Mouse (Mus musculus) left cerebral cortex, postnatal 14 days (tissue): ENCODE results near the gene Mettl24. TPM values are rescaled to one million over a fixed set of nuclear protein-coding genes. Genes with fewer than 3 reads are reported as not detected.
"Not testable (repeated sequence)": the region's sequence is repeated elsewhere in the genome, so short reads cannot be mapped to it uniquely, and the experiment has no call there.

Source experiments
- DNase-seq, 2 experiments: peaks; one replicate each; pipeline ENCODE4 v3.0.0; 2021 to 2022; ENCODE audit warnings: low spot score in 2 of 2, mixed read lengths in 1 of 2
- intact Hi-C: fragments of 180-260 bp; cut with DNase I; formaldehyde crosslinking; loops from one replicate; pipeline ENCODE4 v1.15.1; 2025
- total RNA-seq, 2 experiments: library from RNA; stranded (reverse); gene quantifications; 2 replicates each; pipeline ENCODE4 v1.2.3; 2021

The Mettl24 gene
- total RNA-seq, 2 experiments from 2014 or later, result 1.4 to 2.7 TPM

DNA sequence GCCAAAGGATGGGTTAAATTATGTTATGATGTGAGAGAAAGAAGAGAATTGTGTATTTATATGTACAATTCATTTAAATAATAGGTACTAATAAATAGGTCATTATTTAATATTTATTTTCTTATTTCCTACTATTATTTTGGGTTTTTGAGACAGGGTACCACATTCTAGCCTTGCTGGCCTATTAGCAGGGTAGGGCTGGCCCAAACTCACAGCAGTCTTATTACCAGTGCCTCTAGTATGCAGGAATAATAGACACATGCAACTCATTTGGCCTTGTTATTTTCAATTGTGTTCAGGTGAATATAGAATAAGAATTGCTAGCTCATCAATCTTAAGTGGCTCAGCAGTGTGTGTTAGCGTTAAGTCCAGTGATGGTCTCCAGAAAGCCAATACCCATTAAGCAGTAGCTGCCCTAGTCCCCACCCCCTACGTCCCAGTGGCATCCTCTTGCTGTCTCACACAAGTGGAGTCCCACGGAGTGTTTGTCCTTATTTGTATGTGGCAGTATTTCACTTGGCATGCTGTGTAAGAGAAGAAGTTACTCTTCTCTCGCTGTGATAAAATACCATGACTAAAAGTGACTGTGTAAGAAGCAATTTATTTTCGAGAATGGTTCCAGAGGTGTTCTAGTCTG, 80.1 kb downstream of the Mettl24 start:
- DNase-seq, result no peak
- intact Hi-C loops, result no loop called here

DNA sequence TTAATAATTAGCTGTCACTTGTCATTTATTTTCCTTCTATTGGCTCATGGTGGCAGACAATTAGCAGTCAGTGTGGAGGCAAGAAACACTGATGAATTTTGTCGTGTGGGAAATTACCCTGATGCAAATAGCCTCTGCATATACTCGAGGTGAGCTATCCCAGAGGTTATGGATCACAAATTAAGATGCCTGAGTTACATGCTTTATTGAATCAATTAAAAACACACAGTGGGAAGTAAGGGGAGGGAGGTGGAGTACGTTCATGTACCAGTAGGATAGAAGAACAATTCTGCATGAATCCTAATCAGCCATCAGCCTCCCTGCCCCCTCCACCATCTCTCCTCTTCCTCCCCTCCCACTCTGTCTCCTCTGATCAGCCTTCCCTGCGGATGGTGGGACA, 89.2 kb downstream of the Mettl24 start:
- DNase-seq, result no peak

DNA sequence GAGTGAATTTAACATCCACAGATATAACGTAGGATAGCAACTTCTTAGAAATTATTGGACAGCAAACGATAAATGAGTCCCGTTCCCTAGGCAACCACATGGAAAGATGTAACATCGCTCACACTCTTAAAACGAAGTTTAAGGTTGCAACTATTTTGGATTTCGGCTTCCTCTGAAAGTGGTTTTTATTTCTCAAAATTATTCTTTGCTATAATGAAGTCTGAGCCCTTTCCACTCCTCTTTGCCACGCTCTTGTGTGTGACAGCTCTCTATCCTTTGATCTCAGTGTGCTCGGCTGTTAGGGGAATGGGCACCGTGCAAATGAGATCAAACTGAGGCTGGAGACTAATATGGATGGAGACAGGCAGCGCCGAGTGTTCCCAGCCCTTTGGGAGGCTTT, 92.1 kb downstream of the Mettl24 start:
- intact Hi-C loops, result no loop called here
- no peak for DNase-seq

More for the DNA sequence above, 89.2 kb downstream of the Mettl24 start:
- intact Hi-C loops, result no loop called here

DNA sequence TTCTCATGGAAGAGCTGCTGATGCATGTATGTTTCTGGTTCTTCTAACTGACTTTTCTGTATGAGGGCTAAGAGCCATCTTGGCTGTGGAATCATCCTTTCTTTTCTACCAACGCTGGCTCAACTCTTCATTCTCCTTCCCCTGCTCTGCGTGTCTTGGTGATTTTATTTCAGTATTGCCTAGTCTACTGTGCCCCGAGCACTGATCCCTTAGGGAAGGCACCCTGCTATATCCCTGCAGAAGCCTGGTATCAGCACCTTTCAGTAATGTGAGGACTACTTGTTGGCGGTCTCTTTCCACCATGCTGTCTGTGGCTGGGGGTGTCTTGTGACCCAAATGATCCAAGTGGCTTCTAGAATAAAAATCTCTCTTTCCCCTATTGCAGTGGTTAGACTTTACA, 92.6 kb downstream of the Mettl24 start:
- intact Hi-C loops, result no loop called here
- no peak for DNase-seq

DNA sequence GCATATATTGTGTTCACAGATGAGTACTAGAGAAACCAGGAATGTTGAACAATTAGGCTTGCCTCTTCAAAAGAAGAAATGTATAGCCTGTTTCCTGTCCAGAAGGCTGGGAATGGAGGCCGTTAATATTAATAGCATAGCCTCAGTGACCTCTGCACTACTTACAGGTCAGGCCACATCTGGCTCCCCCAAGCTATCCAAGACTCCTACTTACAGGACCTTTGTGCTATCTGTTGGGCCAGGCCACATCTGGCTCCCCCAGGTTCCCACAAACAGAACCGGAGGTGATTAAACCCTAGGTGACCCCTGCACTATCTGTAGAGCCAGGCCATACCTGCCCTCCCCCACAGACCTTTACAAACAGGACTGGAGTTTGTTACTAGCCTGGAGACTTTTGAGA, 94.1 kb downstream of the Mettl24 start:
- DNase-seq, result no peak
- intact Hi-C loops, result no loop called here

DNA sequence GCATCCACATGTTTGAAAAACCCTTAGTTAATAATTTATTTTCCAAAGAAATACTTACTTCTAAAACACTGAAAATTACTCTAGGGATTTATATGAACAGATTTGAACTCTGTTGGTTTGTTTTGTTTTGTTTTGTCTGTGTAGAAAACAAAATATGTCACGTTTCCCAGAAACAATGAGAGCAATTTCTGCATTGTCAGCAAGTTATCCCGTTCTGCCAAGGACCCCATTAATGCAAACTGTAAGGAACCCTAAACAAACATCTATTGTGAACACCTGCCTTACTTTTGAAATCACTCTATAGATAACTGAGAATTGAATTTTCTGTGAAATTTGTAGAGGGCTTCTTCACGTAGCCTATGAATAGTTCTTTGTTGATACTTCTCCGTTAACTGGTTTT, 95.4 kb downstream of the Mettl24 start:
- intact Hi-C loops, result no loop called here
- no peak for DNase-seq

DNA sequence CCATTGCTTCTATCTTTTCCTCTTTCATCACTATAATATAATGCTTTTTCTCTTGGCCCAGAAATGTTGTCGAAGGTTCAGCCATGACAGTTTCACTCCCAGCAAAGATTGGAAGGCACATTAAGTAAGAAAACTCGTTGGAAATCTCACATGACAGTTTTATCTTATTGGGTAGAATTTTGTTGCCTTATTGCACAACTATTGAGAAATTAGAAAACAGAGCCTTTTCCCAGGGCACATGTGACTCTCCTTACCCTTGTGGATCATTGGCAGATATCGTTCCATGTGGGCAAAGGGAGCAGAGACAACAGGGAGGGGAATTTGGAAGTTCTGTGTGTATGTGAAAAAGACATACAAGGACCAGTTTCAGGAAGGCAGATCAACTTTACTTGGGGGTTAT, 107.3 kb downstream of the Mettl24 start:
- no peak for DNase-seq
- intact Hi-C loops, result no loop called here

DNA sequence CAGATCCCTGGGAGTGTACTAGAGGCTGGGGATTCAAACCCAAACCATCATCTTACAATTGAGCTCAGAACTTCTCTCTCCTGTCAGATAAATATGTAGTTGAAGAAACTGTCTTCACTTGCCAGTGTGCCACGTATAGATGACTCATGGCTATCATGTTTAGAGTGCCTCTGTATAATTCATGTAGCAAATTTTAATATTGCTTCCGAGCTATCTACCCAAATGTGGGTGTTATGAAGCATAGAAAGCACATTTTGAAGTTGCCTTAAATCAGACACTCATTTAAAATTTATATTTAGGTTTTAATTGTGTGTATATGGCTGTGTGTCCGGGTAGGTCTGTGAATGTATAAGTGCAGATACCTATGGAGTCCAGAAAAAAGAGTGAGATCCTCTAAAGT, 109.0 kb downstream of the Mettl24 start:
- no peak for DNase-seq
- intact Hi-C loops, result no loop called here

DNA sequence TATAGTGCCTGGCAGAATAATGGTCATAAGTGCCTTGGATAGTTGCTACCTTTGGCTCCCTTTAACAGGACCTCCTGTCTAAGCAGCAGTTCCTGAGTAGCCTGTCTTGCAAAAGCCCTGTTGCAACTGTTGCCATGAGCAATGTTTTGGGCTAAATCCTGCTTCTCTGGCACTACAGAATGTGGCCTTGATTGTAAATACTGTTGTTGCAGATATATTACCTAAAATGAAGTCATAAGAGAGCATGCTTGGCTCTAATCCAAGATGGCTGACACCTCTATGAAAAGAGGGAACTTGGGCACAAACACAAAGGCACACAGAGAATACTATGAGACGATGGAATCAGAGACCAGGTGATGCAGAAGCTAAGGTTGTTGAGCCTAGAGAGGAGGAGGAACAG, 122.1 kb downstream of the Mettl24 start:
- no peak for DNase-seq
- intact Hi-C loops, result no loop called here

DNA sequence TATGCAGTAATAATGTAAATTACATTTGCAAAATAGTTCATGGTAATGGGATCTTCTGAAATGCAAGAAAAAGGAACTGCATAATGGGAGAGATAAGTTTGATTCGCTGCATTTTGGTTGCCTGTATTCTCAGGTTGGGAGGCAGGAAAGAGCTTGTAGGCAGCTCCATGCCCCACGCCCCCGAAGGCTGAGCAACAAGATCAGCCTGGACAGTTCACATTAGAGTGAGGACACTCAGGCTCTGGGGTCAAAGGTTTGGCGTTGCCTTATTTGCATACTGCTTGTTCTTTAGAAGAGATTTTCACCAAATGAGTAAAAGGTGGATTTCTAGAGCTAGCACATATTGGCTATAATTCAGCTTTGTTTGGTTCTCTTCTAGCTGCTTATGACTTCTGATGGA, 123.1 kb downstream of the Mettl24 start:
- no peak for DNase-seq
- intact Hi-C loops, result no loop called here

DNA sequence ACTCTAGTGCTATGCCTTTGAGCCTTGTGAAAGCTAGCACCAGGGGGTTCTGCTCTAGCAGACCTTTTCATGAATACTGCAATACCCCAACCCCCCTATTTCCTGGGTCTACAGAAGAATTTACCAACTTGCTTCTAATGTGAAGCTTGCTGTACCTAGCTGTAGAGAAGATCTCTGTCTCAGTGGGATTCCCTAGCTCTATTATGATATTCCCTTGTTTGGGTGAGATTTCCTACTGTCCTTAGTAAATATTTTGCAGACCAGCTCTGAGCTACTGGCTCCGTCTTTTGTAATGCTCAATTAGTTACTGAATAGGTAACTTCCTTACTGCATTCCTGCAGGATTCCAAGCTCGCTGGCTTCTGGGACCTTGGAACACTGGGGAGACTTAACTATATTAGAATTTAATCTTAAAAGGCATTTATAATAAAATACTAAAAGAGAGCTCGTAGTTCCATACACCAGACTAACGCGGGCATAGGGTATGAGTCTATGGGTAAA, 126.4 kb downstream of the Mettl24 start:
- DNase-seq, intact Hi-C loops: not testable (repeated sequence)

DNA sequence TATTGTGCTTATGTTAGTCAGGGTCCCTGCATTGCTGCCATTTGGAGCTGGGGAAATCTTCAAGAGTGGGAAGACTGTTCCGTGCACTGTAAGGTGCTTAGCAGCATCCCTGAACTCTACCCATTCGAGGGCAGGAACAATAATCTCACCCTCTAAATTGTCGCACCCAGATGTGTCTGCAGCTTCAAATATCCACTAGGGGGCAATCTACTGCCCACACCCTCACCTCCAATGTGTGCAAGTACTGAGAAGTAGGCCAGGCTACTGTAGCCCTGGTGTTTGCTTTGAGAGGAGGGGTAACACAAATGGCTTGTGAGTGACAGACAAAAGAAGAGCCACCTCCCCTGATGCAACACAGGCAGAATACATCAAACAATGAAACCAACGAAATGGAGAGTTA, 130.5 kb downstream of the Mettl24 start:
- no peak for DNase-seq
- intact Hi-C loops, result no loop called here

DNA sequence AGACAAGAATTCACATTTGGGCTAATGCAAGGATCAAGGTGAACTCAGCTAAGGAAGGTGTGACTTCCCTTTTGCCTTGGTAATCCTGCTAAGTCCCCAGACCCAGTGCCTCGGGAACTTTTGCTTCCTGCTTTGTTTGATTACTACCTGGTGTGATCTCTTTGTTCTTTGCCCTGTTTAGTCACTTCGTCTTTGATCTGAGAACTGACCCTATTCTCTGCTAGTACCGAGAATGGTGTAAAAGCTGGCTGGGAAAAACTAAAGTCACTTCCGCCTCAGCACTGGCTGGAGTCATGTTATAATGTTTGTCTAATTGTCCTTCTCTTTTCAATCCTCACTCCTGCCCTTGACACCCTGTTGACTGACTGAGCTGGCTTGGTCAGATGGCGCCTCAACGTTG, 133.4 kb downstream of the Mettl24 start:
- intact Hi-C loops, result no loop called here
- no peak for DNase-seq

DNA sequence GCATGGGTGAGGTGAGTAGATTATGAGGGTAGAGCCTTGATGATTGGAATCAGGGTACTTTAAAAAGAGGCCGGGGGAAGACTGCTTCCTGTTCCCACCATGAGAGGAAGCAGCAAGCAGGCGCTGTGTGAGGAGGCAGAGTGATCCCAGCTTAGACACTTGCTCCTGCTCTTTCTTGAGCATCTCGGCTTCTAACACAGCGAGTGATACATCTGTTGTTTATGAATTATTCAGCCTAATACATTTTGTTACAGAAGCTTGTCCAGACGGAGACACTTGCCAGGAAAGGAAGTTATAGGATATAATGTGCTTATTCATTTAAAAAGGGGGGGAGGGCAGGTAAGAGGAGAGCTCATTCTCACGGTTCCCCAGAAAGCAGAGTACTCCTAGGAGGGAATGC, 142.9 kb downstream of the Mettl24 start:
- intact Hi-C loops, result no loop called here
- peak in 1 of 2 experiments; percentile 42 for DNase-seq

DNA sequence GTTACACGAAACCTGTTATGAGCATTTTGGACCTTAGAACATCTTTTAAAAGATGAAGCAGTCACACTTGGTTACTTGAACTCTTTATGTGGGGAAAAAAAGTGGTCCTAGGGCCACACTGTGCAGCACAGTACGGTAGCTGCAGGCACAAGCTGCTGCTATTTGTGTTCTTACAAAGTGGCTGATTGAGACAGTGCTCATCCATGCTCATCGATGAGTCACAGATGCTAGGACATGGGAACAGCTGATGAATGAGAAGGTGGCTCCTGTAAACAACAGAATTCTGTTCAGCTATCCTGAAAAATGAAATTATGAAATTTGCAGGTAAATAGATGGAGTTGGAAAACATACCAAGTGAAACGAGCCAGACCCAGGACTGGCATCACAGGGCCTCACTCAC, 144.6 kb downstream of the Mettl24 start:
- intact Hi-C loops, result no loop called here
- no peak for DNase-seq

DNA sequence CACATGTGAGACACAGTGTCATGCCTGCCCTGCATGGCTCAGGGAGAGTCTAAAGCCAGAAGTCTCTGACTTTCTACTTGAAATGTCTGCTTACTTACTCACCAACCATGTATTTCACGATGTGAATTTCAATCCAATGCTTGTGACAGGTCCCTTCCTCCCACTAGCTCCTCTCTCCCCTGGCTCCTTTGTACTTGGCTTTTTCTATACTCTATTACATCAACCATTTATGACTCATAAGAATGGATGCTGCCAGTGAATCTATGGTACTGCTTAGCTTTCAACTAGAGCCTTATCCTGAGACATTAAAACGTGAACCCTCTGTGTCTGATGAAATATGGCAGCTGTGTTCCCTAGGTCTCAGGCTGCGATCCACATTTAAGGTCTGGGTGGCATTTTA, 147.2 kb downstream of the Mettl24 start:
- intact Hi-C loops, result no loop called here
- DNase-seq, result peak in 1 of 2 experiments; percentile 48

DNA sequence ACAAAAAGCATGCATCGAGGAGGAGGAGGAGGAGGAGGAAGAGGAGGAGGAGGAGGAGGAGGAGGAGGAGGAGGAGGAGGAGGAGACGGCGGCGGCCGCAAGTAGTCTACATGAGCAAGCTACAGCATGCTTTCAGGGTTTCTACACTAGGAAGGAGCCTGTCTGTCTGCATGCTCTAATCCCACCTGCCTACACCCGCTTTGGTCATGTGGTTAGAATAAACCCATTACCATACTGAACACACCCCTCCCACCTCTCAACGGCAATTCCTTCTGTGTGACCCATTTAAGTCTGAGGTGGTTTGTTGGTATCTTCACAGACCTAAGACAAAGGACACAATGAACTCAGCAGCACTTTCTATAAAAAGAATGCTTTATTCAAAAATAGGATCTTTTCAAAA, 148.2 kb downstream of the Mettl24 start:
- DNase-seq, result no peak
- intact Hi-C loops, result no loop called here

DNA sequence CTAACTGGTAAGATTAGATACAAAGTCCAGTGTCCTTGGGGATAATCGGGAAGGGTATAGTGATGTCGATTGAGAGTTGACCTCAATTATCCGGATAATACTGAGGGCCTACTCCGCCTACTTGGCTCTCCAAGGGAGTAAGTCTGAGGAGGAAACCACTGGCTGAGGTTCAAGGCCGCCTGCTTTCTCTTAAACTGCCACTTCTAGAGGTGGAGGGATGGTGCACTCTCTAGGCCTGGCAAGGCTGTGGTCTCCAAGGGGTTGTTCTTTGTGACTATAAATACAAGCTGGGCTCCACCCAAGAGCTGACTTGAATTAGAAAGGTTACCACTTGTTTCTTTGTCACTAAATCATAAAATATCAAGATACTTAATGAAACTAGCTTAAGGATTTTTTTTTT, 157.0 kb downstream of the Mettl24 start:
- intact Hi-C loops, result loop anchor here (5.0 kb wide), 2 partner anchors 42 to 158 kb away; partner anchors contain the start of genes Cdc40, Mettl24 and Wasf1
- DNase-seq, result no peak

DNA sequence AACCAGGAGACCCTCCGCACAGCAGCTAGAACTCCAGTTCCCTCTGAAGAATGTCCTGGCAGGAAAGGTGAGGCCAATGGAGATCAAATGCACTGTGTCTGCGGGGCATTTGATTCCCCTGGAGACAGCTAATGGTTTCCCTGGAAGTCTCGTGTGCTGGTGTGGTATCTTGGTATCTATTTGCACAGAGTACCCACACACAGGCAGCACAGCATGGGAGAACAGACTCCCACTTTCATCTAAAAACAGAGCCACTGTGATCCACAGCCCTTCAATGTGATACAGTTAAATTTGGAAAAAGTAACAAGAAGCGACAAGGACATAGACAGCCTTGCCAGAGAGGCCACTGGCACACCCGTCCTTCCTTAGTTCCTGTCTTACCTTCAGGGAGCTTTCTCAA, 160.8 kb downstream of the Mettl24 start:
- peak in 1 of 2 experiments; percentile 73 for DNase-seq
- intact Hi-C loops, result loop anchor here (5.0 kb wide), 2 partner anchors 38 to 162 kb away; partner anchors contain the start of genes Cdc40, Mettl24 and Wasf1

DNA sequence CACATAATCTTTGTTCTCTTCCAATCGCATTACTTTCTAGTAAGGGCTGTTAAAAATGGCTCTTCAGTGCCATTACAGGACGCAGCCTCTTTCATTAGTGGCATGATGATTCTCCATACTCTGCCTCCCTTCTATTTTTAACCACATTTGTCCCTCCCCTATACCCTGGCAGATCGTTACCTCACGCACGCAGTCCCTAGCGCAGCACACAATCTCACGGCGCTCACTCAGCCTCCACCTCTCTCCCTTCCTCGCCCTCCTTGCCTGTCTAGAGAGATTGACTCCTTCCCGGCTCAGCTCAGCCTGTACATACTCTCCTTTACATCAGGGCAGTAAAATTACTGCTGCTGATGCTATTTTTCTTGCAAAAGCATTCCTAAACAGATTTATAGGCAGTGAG, 161.5 kb downstream of the Mettl24 start:
- peak in 1 of 2 experiments; percentile 23 for DNase-seq
- intact Hi-C loops, result loop anchor here (5.0 kb wide), 2 partner anchors 38 to 162 kb away; partner anchors contain the start of genes Cdc40, Mettl24 and Wasf1

DNA sequence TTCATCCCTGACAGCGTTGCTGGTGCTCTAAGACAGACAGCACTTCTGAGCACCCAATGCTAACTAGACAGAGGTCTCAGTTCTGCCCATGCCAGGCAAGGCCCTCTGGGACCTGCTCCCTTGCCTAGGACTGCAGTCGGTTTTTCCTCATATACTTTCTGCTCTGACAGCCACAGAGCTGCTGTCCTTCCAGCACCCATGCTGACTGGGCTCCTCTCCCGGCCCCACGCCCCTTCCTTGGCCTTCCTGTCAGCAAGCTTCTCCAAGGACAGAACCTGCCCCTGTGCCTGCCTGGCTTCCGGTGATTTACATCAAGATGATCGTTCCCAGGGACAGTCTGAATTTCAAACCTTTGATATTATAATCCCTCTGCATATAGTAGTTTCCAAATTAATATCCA, 162.5 kb downstream of the Mettl24 start:
- no peak for DNase-seq
- intact Hi-C loops, result no loop called here
